8 mouse cellular contexts compared by ENCODE assay signal in genomic region chr9:48986616-48987141, GRCm38 (mm10). TPM values are rescaled to one million over a fixed set of nuclear protein-coding genes. Genes with fewer than 3 reads are reported as not detected.
DNase-seq lines count a peak whose midpoint lies in the region; ATAC-seq lines count a peak whose summit lies in the region.

No protein-coding gene starts in this region.

- H3K4me3 ChIP-seq in erythroblast, embryonic 14.5 days (replicated peaks), result peak overlapping the region; percentile 6
- H3K4me3 ChIP-seq in intestine, embryonic 16.5 days (ENCODE audit: low read length), result no peak overlapping the region

- no peaks in the 10 kb centered on the region for H3K36me3 ChIP-seq in erythroblast, embryonic 14.5 days (ENCODE audit: control insufficient read depth)
- no peaks in the 10 kb centered on the region for H3K36me3 ChIP-seq in intestine, embryonic 16.5 days (ENCODE audit: control insufficient read depth, insufficient read depth, low read length)

- H3K4me2 ChIP-seq in intestine, embryonic 16.5 days (ENCODE audit: low read depth, low read length), result peak overlapping the region; percentile 13; the same call in 1 of the 2 replicates

- no peak for ATAC-seq in erythroblast, adult 5-6 weeks (replicated peaks; ENCODE audit: low FRiP score, poor library complexity, severe bottlenecking)
- no peak for ATAC-seq in intestine, embryonic 16.5 days

- no peak overlapping the region for H3K27ac ChIP-seq in intestine, embryonic 16.5 days (ENCODE audit: low read length)

- H3K9ac ChIP-seq in intestine, embryonic 16.5 days (ENCODE audit: low read depth, low read length), result no peak overlapping the region

- peaks cover 5% of the 10 kb centered on the region for H3K27me3 ChIP-seq in erythroblast, embryonic 14.5 days (ENCODE audit: control insufficient read depth)
- H3K27me3 ChIP-seq in intestine, embryonic 16.5 days (replicated peaks; ENCODE audit: control insufficient read depth, insufficient read depth, low read length), result no peaks in the 10 kb centered on the region

- H3K4me1 ChIP-seq in erythroblast, embryonic 14.5 days (ENCODE audit: control insufficient read depth), result peaks cover 34% of the 10 kb centered on the region
- H3K4me1 ChIP-seq in intestine, embryonic 16.5 days (ENCODE audit: control insufficient read depth, insufficient read depth, low read length), result peaks cover 10% of the 10 kb centered on the region

- H3K9me3 ChIP-seq in erythroblast, embryonic 14.5 days (ENCODE audit: control insufficient read depth, low read length), result peaks cover 5% of the 10 kb centered on the region
- no peaks in the 10 kb centered on the region for H3K9me3 ChIP-seq in intestine, embryonic 16.5 days (ENCODE audit: control insufficient read depth, low read length)

- peak; percentile 66 for DNase-seq in cerebellum, adult 9-11 months
- DNase-seq in gastrocnemius, postnatal 25 days, result peak; percentile 18
- DNase-seq in skeletal muscle tissue, adult 2 months (ENCODE audit: low read depth, low spot score), result peak; percentile 66
- no peak for DNase-seq in right cerebral cortex, postnatal 14 days
- no peak for DNase-seq in B cell, adult 2 months

- WGBS in intestine, embryonic 16.5 days, result 43% methylated on average over 7 of the region's 7 CpGs

RNA-seq across cellular contexts. Expression of gene Usp28, which starts 1.5 kb away (rescaled TPM):
- 0.02 and 0.10 TPM in 2 replicates for polyA plus RNA-seq in erythroblast, embryonic 14.5 days (2012)
- total RNA-seq in erythroblast, adult 5-6 weeks (2015; ENCODE audit: low replicate concordance), result 2.5 and 6.3 TPM in 2 replicates
- total RNA-seq in erythroblast, adult 5-6 weeks (2017; ENCODE audit: low replicate concordance), result 3.2 and 4.5 TPM in 2 replicates
- total RNA-seq in gastrocnemius, postnatal 25 days (2021), result 10 to 100 TPM; 63.8 to 92.9 TPM
- 17.1 and 19.6 TPM in 2 replicates for polyA plus RNA-seq in intestine, embryonic 16.5 days (2015; fragmentation: Nextera tagmentation; extraction: Ambion mirVana)

RNA-seq across cellular contexts. Expression of gene Htr3b, which starts 21.9 kb away (rescaled TPM):
- not detected in 2 replicates for polyA plus RNA-seq in erythroblast, embryonic 14.5 days (2012)
- total RNA-seq in erythroblast, adult 5-6 weeks (2015; ENCODE audit: low replicate concordance), result not detected in 2 replicates
- total RNA-seq in erythroblast, adult 5-6 weeks (2017; ENCODE audit: low replicate concordance), result not detected in 2 replicates
- total RNA-seq in gastrocnemius, postnatal 25 days (2021), result not detected
- 1.4 TPM in 2 replicates for polyA plus RNA-seq in intestine, embryonic 16.5 days (2015; fragmentation: Nextera tagmentation; extraction: Ambion mirVana)

Comparison
In these comparisons a context has a peak if more than half of its experiments do, and no peak if none do; other contexts are left out.
1. DNase-seq: peak in cerebellum, adult 9-11 months (single experiment), gastrocnemius, postnatal 25 days (single experiment) and skeletal muscle tissue, adult 2 months (single experiment); none in right cerebral cortex, postnatal 14 days (single experiment) and B cell, adult 2 months (0 of 2).
2. RNA of gene Usp28, which starts 1.5 kb away (total RNA-seq): 63.8 to 92.9 TPM in gastrocnemius, postnatal 25 days; 2.5 to 6.3 TPM in erythroblast, adult 5-6 weeks; every median in the first group is over 4 times any median in the second.